Mouse (Mus musculus) intestine, postnatal 0 days (tissue): ENCODE data around the gene Muc1. TPM values are rescaled to one million over a fixed set of nuclear protein-coding genes. Genes with fewer than 3 reads are reported as not detected.
A peak's percentile ranks its signal among the peaks of the same experiment; 100 is the strongest.

Source experiments
- ATAC-seq: fragments of 200-750 bp; cut with Nextera tagmentation; 2 replicates; pipeline ENCODE4 v1.8.0; 2017; ENCODE audit warnings: mild to moderate bottlenecking, moderate TSS enrichment, moderate library complexity
- H3K27ac ChIP-seq: fragments of 300-500 bp; sonication (generic); 2 replicates; pipeline ENCODE4 v1.5.1; 2014; ENCODE audit warnings: mild to moderate bottlenecking, low read depth, low read length, moderate library complexity
- H3K27me3 ChIP-seq: fragments of 300-500 bp; sonication (generic); replicated peaks from 2 replicates; pipeline ENCODE4 v1.6.1; 2014; ENCODE audit warnings: low read length, mixed read lengths; ENCODE audit not compliant: control insufficient read depth, insufficient read depth
- H3K36me3 ChIP-seq: fragments of 300-500 bp; sonication (generic); 2 replicates; pipeline ENCODE4 v1.6.1; 2014; ENCODE audit warnings: mild to moderate bottlenecking, moderate library complexity; ENCODE audit not compliant: control insufficient read depth, insufficient read depth
- H3K4me1 ChIP-seq: fragments of 300-500 bp; sonication (generic); replicated peaks from 2 replicates; pipeline ENCODE4 v1.6.1; 2014; ENCODE audit warnings: antibody characterized with exemption, low read length, mixed read lengths; ENCODE audit not compliant: control insufficient read depth, insufficient read depth
- H3K4me2 ChIP-seq: fragments of 300-500 bp; sonication (generic); replicated peaks from 2 replicates; pipeline ENCODE4 v1.6.1; 2014; ENCODE audit warnings: low read depth, mild to moderate bottlenecking, moderate library complexity
- H3K4me3 ChIP-seq: fragments of 300-500 bp; sonication (generic); 2 replicates; pipeline ENCODE4 v1.5.1; 2014; ENCODE audit warnings: low read depth, low read length
- H3K9ac ChIP-seq: fragments of 300-500 bp; sonication (generic); 2 replicates; pipeline ENCODE4 v1.6.1; 2014; ENCODE audit warnings: mild to moderate bottlenecking, low read depth, low read length
- H3K9me3 ChIP-seq: fragments of 300-500 bp; sonication (generic); 2 replicates; pipeline ENCODE4 v1.6.1; 2016; ENCODE audit warnings: mixed run types; ENCODE audit not compliant: control insufficient read depth
- CTCF ChIP-seq: sonication (generic); IDR thresholded peaks from 2 replicates; pipeline ENCODE4 v1.5.1; 2016; ENCODE audit warnings: low read depth, mild to moderate bottlenecking, control low read depth, antibody characterized with exemption, moderate library complexity
- WGBS: fragments of 180-500 bp; shearing (Covaris S2); extraction: QIAGEN DNeasy Blood & Tissue Kit; methylation state at CpG from one replicate; pipeline ENCODE4 v1.1.7; 2014; 5-methylcytosine and 5-hydroxymethylcytosine counted together
- polyA plus RNA-seq: library from polyadenylated mRNA; unstranded; fragments of >200 nt; fragmentation: Nextera tagmentation; extraction: Ambion mirVana; gene quantifications from 2 replicates; pipeline ENCODE4 v1.2.1, GENCODE M21; 2015

The Muc1 gene
- polyA plus RNA-seq, 1 experiment from 2014 or later, result 3.5 TPM

GRCm38 (mm10) chr3:89236516-89236915 lies 7.7 kb downstream of the Muc1 start:
- Histone ChIP-seq H3K9ac (no peak overlapping the region), H3K4me3 (no peak overlapping the region), H3K27ac (no peak overlapping the region), H3K9me3 (no peaks in the 10 kb centered on the region), H3K4me1 (0 out of 2 replicates have a peak, but pooled peaks cover 3% of the 10 kb centered on the region), H3K36me3 (no peaks in the 10 kb centered on the region; the same call in 1 of the 2 replicates), H3K4me2 (no peak overlapping the region), H3K27me3 (no peaks in the 10 kb centered on the region)
- ATAC-seq, result no peak
- TF ChIP-seq CTCF, result no peak
- 89% methylated on average over 10 of the region's 10 CpGs for WGBS

GRCm38 (mm10) chr3:89237682-89238081 lies 8.8 kb downstream of the Muc1 start:
- no peak overlapping the region for H3K9ac ChIP-seq
- 88% methylated on average over 21 of the region's 21 CpGs for WGBS
- no peaks in the 10 kb centered on the region for H3K27me3 ChIP-seq
- H3K36me3 ChIP-seq, result no peaks in the 10 kb centered on the region; the same call in 1 of the 2 replicates
- 0 out of 2 replicates have a peak, but pooled peaks cover 7% of the 10 kb centered on the region for H3K4me1 ChIP-seq
- no peak for TF ChIP-seq CTCF
- no peak overlapping the region for H3K4me3 ChIP-seq
- H3K27ac ChIP-seq, result no peak overlapping the region
- H3K9me3 ChIP-seq, result no peaks in the 10 kb centered on the region
- H3K4me2 ChIP-seq, result no peak overlapping the region
- ATAC-seq, result no peak

GRCm38 (mm10) chr3:89238494-89238893 lies 9.6 kb downstream of the Muc1 start:
- Histone ChIP-seq H3K27me3 (no peaks in the 10 kb centered on the region), H3K27ac (peak overlapping the region; percentile 15; the same call in 1 of the 2 replicates), H3K9ac (no peak overlapping the region), H3K36me3 (no peaks in the 10 kb centered on the region; the same call in 1 of the 2 replicates), H3K4me1 (0 out of 2 replicates have a peak, but pooled peaks cover 7% of the 10 kb centered on the region), H3K9me3 (no peaks in the 10 kb centered on the region), H3K4me2 (peak overlapping the region; percentile 57), H3K4me3 (no peak overlapping the region)
- no peak for TF ChIP-seq CTCF
- peak; percentile 56 for ATAC-seq
- WGBS, result 30% methylated on average over 11 of the region's 12 CpGs

- H3K27me3 ChIP-seq, result 0 out of 2 replicates have a peak, but pooled peaks cover 4% of the 10 kb centered on the region
- peak; percentile 89 for TF ChIP-seq CTCF
- WGBS, result 63% methylated on average over 9 of the region's 9 CpGs
Measured at GRCm38 (mm10) chr3:89242331-89242895, 13.6 kb downstream of the Muc1 start.

GRCm38 (mm10) chr3:89243609-89244008 lies 14.8 kb downstream of the Muc1 start:
- ATAC-seq, result no peak
- 27% methylated on average over 14 of the region's 14 CpGs for WGBS
- TF ChIP-seq CTCF, result peak; percentile 72

More at GRCm38 (mm10) chr3:89242331-89242895, 13.6 kb downstream of the Muc1 start:
- no peak overlapping the region for H3K4me2 ChIP-seq
- no peak overlapping the region for H3K4me3 ChIP-seq
- no peaks in the 10 kb centered on the region for H3K9me3 ChIP-seq
- H3K4me1 ChIP-seq, result peaks cover 7% of the 10 kb centered on the region; the same call in 1 of the 2 replicates
- peak; percentile 12; the same call in 1 of the 2 replicates for ATAC-seq
- H3K9ac ChIP-seq, result no peak overlapping the region
- no peak overlapping the region for H3K27ac ChIP-seq
- no peaks in the 10 kb centered on the region; the same call in 1 of the 2 replicates for H3K36me3 ChIP-seq

GRCm38 (mm10) chr3:89244158-89244981 lies 15.5 kb downstream of the Muc1 start:
- Histone ChIP-seq H3K27me3 (0 out of 2 replicates have a peak, but pooled peaks cover 4% of the 10 kb centered on the region), H3K4me3 (peak overlapping the region; percentile 65), H3K36me3 (peaks cover 3% of the 10 kb centered on the region; the same call in 1 of the 2 replicates), H3K4me1 (peaks cover 7% of the 10 kb centered on the region; the same call in 1 of the 2 replicates), H3K4me2 (peak overlapping the region; percentile 88), H3K9me3 (no peaks in the 10 kb centered on the region), H3K9ac (no peak overlapping the region), H3K27ac (no peak overlapping the region)
- no peak for ATAC-seq
- peak; percentile 48 for TF ChIP-seq CTCF
- WGBS, result 27% methylated on average over 25 of the region's 25 CpGs

More at GRCm38 (mm10) chr3:89243609-89244008, 14.8 kb downstream of the Muc1 start:
- Histone ChIP-seq H3K4me3 (no peak overlapping the region), H3K4me1 (peaks cover 7% of the 10 kb centered on the region; the same call in 1 of the 2 replicates), H3K27me3 (0 out of 2 replicates have a peak, but pooled peaks cover 4% of the 10 kb centered on the region), H3K27ac (no peak overlapping the region), H3K9me3 (no peaks in the 10 kb centered on the region), H3K36me3 (no peaks in the 10 kb centered on the region; the same call in 1 of the 2 replicates), H3K4me2 (no peak overlapping the region; the same call in 1 of the 2 replicates), H3K9ac (no peak overlapping the region)
